Mouse (Mus musculus) ovary, postnatal 14 days (tissue): ENCODE data around the gene Shld2.
"Not testable (repeated sequence)": the region's sequence is repeated elsewhere in the genome, so short reads cannot be mapped to it uniquely, and the experiment has no call there.

Experiments used
- DNase-seq: peaks from one replicate; pipeline ENCODE4 v3.0.0; 2022; ENCODE audit warnings: low spot score

Shld2 gene

DNA sequence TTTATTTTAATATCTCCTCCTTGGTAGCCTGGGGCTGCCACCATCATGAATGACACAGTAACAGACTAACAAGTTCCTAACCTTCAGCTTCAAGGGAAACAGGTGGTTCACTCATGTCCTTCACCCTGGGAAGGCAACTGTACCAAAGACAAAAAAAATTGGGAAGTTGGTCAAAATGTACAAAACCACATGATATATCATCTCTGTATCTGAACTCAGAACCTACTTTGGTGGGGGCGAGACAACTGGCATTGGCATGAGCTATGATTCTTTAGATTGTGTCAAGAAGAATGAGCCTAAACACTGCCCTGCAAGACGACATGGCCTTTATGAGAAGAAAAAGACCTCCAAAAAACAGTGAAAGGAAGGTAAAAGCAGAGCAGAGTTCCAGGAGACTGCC lies 29.5 kb downstream of the Shld2 start:
- DNase-seq: no peak

DNA sequence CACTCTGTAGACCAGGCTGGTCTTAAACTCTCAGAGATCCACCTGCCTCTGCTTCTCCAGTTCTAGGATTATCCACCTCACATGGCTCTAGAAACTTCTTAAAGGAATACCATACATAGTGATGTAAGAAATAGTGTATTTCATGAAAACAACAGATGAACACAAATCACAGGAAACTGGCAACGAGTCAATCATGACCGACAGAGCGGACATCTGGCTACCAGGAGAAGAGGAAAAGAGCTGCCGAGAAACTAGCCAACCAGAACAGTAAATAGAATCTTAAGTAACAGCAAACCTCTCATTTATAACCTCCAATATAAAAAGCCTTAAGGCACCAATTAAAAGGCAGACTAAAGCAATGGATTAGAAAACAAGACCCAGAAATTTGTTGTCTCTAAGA lies 30.6 kb downstream of the Shld2 start:
- DNase-seq: no peak

DNA sequence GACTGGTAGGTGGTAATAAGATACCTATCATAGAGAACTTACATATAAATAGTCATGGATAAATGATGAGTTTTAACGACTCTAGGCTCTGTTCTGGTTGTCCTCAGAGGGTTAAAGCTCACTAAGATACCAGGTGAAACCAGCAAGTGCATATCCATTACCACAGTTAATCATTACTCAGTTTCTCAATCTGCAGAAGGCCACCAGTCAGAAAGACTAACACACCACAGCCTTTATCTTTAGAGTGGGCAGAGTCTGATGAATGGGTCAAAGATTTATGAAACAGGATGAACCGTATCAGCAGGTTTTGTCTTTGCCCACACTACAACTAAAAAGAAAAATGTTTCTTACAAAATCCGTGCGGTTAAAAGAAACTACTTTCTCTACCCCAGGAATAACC lies 35.1 kb downstream of the Shld2 start:
- no peak for DNase-seq

DNA sequence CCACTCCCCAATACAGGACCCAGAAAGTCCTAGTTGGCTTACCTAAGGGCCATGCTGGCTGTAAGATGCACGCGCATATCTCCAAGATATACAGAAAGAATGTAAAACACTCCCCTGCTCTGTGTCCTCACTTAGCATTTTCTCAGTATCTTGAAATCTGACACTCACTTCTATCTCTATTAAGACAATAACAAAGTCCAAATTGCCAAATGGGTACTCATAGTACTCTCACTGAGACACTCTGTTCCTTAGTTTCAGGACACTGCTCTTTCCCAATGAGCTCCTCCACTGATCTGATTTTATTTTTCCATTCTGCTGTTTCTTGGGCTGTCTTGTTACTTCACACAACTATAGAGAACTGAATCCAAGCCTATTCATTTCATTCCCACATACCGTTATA lies 36.2 kb downstream of the Shld2 start:
- DNase-seq: no peak

DNA sequence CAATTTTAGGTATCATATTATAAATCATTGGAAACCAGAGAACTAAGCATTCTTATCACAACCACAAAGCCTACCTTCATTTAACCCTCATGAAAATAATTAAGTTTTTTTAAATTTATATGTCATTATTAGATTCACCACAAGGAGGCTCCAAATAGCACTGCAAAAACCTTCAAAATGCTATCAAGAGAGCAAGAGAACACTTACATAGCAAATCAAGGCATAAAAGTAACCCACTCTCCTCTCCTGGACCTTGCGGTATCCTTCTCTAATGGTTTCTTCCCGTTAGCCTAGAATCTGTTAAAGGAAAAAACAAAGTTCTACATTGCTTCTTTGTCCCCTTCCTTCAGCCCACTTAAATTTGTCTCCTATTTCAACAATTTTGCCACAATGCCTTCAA lies 37.0 kb downstream of the Shld2 start:
- DNase-seq: no peak

DNA sequence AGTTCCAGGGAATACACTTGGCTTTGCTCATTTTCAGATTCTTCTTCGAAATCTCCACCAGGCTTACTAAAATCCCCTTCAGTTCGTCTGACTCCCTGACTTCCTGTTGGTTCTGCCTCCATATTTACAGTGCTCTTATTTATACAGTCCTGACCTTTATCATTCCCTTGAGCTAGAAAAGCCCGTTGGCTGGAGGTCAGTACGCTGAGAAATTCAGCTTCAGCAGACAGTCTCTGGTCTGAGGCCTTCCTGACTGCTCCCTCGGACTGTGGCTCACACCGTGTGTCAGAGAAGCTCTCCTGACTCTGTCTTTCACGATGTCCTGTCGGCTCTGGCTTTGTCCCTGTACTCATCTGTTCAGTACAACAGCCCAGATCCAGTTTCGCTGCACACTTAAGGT lies 42.2 kb downstream of the Shld2 start:
- no peak for DNase-seq

DNA sequence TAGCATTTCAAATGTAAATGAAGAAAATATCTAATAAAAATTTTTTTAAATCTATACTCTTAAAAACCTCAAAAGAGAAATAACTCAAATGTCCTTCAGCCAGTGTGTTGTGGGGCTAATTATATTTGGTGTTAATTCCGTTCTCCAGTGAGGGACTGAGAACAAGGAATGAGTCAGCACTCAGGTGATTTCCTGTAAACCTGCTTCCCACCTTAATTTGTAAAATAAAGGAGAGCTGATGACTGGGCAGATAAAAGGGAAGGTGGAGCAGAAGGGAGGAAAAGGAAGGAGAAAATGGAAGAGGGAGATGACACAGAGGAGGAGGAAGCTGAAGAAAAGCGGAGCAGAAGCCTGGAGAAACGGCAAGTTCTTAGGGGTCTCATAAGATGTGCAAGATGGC lies 51.8 kb downstream of the Shld2 start:
- not testable (repeated sequence) for DNase-seq

DNA sequence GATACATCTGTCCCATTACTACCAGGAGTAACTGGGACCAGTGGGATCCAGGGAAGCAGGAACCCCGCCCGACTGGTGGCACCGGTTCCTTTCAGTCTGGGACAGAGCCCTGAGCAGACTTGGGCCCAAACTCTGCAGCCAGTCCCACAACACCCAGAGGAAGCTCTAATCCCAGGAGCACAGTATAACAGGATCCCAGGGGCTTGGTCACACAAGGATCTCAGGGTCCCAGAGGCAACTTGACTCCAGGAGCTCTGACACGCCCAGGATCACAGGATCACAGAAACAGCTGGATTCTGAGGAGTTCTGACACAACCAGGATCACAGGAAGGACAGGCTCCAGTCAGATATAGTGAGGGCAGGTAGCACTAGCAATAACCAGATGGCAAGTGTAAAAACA lies 57.0 kb downstream of the Shld2 start:
- no peak for DNase-seq

DNA sequence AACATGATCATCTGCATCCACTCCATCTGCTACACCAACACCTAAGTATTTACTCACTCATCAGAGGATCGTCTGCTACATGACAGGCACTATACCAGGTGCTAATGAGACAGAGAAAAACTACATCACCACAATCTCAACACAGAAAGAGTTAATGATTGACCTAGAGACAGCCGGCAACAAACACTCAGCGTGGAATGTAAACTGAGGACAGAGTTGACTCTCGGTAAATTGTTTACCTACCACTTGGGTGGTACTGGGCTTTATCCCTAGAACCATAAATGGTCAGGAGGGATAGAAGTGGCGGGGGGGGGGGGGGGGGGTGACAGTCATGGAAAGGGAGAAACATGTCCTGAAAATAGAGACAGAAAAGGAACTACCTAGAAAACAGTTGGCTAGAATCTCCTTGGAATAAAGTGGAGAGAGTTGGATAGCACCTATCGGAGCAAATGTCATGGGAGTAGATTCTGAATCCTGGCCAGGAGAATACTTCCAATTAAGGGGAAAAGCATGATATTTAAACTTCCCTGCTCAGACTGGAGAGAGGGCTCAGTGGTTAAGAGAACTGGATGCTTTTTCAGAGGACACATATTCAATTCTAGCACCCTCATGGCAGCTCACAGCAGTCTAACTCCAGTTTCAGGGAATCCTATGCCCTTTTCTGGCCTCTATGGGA lies 57.7 kb downstream of the Shld2 start:
- DNase-seq: no peak

DNA sequence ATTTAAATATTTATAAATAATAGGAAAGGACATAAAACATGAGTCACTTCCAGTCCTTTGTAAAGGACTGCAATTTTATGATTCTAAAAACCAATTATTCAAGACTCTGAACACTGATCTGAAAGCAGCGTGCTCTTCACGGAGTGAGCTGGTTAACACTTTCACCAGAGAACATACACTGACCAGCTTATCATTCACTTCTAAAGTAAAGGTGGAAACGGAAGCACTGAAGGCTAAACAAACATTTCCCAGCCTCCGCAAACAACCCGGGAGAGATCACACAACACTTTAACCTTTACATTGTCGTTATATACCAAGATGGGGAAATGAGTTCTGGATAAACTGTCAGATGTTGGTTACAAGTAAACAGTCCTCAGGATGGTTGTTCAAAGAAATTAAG lies 69.6 kb downstream of the Shld2 start:
- no peak for DNase-seq

DNA sequence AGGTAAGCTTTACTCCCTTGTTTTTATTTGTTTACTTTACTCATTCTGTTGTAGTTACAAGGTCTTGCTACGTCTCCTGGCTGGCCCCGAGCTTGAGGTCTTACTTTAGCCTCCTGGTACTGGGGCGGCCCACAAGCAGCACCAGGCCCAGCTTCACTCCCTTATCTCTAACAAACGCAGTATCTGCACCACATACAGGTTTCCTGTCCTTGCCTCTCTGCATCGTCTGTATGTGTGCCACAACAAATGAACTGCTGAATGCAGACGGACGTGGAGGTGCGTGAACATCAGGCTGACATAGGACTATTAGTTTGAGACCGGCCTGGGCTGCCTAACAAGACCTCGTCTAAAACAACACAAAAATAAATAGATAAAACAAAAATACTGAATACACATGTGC lies 70.0 kb downstream of the Shld2 start:
- no peak for DNase-seq

DNA sequence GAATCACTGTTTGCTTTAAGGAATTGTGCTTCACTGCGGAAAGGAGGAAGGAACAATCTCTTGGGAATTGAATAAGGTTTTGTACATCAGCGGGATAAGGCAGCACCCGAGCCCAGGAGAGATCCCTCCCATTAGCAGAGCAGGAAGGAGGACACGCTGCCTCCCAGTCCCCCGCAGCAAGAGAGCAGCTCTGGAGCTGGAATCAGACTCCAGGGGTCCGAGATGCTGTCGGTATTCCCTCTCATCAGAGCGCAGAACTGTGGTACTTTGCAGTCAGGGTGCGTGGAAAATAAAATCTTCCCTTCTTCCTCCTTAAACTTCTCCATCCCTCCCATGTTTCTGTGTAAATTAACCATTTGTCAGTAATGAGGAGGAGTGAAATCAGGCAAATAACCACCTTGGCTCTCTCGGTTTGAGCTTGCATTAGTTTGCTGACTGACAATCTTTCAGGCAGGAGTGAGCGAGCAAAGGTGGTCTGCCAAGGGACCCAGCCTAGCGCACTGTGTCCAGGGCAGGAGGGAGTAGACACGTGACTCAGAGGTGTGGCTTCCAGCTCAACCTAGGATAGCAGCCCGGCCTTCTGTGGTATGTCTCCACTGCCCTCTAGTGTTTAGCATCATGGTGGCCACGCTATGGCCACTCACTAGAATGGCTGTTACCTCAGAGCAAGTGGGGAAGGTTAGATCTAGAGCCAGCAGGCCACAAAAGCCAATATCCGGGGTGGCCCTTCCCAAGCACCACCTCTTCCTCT lies 75.5 kb downstream of the Shld2 start:
- peak; percentile 39 for DNase-seq

DNA sequence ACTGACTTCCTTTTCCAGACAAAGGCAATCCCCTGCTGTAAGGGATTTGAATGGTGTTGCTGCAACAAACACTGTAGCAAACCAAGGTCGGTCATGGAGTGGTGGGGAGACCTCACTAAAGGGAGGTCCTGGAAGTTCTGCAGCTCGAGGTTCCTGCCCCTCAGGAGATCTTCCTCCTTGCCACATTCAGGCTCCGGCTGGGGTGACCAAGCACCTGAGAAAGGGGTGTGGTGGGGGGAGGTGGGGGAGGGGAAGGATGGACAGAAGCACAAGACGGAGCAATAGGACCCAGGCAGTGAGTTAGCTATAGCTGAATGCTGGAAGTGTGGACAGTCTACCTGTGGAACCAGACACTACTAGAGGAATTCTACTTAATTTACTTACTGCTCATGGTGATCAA lies 76.4 kb downstream of the Shld2 start:
- no peak for DNase-seq

DNA sequence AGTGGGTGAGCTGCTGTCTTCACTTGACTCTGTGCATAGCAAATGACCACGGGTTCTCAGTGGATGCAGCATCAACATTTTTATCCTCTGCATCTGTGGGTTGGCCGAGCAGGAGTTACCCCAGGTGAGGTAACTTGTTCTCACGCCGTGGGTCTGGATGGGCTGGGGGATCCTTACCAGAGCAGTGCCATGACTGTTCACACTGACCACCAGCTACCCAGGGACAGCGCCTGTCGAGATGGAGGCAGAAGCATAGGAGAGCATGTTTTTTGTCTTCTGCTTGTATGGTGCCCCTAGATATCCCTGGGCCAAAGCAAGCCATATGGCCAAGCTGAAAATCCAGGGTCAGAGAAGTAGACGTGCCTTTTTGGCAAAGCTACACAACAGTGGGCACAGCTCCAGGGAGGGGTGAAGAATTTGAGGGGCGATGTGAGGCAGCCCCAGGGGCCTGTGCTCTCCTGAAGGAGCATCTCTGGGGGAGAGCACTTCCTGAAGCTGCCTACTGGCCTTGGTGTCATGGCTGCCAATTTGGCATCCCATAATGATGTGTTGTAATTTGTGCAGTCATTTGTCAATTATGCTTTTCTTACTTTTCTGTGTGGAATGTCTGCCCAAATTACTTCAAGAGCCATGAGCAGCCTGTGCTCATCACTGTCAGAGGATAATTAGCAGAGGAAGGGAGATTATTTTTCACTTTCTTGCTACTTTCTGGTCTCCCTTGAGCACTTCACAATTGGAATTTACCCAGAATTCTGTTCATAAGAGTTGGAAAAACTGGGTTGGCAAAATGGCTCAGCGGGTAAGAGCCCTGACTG lies 77.2 kb downstream of the Shld2 start:
- no peak for DNase-seq

DNA sequence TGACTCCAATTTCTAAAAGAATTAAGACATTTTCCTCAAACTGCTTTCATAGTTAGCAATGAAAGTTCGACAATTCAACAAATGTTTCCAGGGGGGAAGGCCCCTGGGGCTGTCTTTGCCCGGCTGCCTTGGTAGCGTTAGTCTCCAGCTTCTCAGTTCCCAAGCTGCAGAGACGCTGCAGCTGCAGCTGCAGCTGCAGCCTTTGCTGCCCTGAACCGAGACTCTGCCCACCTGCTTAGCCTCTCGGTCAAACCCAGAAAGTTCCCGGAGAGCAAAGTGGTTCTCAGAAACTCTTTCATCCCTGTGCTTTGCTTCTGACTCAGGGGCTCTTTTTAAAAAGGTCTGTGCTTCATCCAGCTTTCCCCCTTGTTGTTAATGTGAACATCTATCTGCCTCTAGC lies 78.0 kb downstream of the Shld2 start:
- no peak for DNase-seq

DNA sequence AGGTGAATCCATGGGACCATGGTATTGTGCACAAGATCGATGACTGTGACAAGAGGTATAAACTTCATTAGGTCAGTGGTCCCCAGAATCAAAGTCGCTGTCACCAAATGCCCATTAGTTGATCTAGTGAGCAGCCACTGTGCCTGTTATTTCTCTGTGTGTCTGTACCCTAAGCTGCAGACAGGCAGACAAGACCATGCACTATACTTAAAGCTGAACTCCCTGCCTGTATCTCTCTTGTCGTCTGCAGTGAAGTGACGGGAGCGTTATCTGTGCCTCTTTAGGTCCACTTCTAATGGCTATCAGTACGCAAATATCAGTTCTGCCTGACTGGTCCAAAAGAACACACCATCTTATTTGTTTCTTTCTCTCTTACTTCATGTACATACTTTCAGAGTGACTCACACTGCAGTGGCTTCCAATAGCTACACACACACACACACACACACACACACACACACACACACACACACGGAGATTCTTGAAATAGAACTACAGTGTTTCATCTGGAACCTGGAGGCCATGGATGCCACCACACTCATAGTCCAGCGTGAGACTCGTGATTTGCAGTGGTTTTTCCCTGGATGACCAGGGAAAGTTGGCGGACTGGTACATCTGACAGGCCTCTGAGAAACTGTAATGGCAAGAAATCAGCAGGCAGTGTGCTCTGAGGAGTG lies 81.3 kb downstream of the Shld2 start:
- DNase-seq: no peak

DNA sequence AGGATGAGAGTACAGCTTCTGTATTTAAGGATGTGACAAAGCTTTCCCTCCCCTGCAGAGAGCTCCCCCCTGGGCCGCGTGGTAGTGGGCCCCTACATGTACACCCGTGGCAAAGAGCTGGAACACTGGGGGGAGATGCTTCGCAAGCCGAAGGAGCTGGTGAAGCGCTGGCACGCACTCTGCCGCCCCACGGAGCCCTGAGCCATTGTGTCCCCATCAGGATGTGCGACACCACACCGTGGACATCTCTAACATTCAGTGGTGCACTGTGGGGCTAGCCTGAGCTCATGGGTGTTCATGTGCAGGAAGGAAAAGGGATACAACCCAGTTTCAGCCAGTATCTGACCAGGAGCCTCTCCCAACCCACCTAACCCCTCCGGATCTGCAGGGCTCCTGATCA lies 82.3 kb downstream of the Shld2 start:
- no peak for DNase-seq

DNA sequence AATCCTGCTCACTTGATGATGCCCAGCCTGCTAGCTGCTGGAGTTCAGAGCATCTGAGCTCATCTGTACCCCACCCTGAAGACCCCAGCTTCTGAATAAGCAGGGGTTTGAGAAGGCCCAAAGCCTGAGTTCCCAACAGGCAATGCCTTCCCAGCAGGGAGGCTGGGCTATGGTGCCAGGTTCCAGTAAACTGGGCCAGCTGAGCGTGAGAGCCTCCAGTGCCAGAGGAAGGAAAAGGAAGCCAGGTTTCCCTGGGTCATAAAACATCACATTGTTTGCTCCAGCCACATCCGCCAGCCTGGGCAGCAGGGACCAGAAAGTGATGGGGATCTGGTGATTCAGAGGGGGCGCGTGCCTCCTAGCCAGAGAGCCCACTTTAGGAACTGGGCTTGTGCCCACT lies 83.7 kb downstream of the Shld2 start:
- no peak for DNase-seq

DNA sequence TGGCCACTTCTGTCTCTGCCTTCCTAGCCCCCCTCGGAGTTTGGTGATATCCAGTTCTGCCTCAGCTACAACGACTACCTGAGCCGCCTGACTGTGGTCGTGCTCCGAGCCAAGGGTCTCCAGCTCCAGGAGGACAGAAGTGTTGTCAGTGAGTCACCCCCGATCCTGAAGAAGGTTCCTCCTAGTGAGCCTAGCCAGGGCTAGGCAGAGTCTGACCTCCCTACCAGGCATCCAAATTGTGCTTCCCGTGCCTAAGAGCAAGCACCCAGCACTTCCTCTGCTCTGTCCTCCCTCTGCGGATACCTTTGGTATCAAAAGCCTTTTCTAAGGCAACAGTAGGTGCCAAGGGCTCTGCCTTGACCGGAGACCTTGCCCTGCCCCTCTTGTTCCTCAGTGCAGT lies 84.3 kb downstream of the Shld2 start:
- no peak for DNase-seq

DNA sequence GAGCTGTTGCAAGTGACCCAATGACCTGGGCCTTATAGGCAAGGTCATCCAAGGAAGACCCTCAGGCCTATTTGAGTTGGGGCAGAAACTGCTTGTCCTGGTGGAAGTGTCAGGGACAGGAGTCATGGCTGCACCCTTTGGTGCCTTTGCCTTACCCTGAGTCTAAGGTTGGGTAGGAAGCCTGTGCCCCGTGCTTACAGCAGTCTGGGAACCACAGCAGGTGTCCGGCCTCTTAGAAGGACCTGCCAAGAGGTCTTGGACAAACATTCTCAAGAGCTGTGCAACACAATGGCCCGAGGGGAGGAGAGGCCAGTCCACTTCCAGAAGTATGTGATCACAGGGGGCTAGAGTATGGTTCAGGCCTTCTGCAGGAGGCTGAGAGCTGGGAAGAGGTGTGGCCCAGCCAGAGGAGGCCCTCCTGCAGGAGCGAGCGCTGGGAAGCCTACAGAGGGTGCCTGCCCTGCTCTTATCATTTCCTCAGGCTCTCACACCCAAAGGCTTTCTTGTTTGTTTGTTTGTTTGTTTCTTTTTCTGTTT lies 86.9 kb downstream of the Shld2 start:
- no peak for DNase-seq

DNA sequence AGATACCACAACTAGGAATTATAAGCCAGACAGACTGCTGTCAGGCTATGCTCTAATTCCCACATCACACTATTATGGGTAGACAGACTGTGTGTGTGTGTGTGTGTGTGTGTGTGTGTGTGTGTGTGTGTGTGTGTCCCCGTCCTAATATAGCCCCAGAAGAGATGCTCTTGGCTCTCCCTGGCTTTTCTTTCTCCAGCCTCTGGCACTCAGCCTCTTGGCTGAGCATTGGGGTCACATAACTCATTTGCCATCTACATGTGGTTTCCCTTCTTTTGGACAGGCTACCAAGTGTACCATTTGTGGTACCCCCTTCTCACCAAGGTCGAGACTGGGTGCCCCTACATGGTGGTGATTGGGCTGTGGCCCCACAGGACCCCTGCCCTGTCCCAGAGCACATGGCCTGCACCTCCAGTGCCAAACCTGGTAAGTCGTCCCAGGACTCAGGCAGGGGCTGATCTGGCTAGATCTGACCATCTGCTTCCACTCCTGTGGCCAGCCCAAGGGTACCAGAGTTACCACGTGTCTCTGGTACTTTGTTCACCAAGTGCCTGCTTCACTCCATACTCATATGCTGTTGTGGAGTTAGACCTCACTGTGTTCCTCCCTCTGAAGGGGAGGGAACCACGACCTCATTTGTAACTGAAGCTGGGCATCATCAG lies 88.7 kb downstream of the Shld2 start:
- no peak for DNase-seq

DNA sequence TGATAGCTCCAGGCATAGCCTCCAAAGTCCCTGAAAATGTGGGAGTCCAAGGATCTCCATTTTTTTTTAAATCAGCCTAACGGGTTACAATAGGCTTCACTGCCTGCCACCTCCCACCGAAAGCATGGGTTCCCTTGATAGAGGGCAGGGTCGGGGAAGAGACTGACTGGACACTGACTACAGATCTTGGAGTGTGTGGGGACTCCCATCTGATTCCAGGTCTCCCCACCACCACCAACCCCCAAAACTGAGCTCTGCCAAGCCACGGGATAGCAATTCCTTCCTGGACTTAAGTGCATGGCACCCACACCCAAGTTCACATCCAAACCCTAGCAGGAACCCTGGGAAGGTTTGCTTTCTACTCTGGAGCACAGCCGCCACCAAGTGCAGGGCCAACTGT lies 89.9 kb downstream of the Shld2 start:
- no peak for DNase-seq
